Mouse (Mus musculus): ENCODE results near the gene Meox1.

Gene Meox1

GRCm38 (mm10) chr11:101894204-101894603 lies at the start of gene Meox1:
Gene Meox1, minus strand, starts transcription at chr11:101894374.
- in situ Hi-C loops (cut with MboI, MseI): no loop called here

- in situ Hi-C loops (cut with MboI, MseI): no loop called here
Observed at GRCm38 (mm10) chr11:101943055-101943454, 48.9 kb upstream of the Meox1 start.

- in situ Hi-C loops (cut with MboI, MseI): no loop called here
Observed at GRCm38 (mm10) chr11:101937108-101937507, 42.9 kb upstream of the Meox1 start.

- in situ Hi-C loops (cut with MboI, MseI): no loop called here
Observed at GRCm38 (mm10) chr11:101936421-101936820, 42.2 kb upstream of the Meox1 start.

GRCm38 (mm10) chr11:101935743-101936142 lies 41.6 kb upstream of the Meox1 start:
- in situ Hi-C loops (cut with MboI, MseI): no loop called here

GRCm38 (mm10) chr11:101931978-101932377 lies 37.8 kb upstream of the Meox1 start:
- in situ Hi-C loops (cut with MboI, MseI): no loop called here

GRCm38 (mm10) chr11:101928030-101928762 lies 34.0 kb upstream of the Meox1 start:
- in situ Hi-C loops (cut with MboI, MseI): no loop called here

GRCm38 (mm10) chr11:101926951-101927589 lies 32.9 kb upstream of the Meox1 start:
- in situ Hi-C loops (cut with MboI, MseI): no loop called here

- in situ Hi-C loops (cut with MboI, MseI): no loop called here
Observed at GRCm38 (mm10) chr11:101925636-101926035, 31.5 kb upstream of the Meox1 start.

GRCm38 (mm10) chr11:101924441-101924976 lies 30.3 kb upstream of the Meox1 start:
- in situ Hi-C loops (cut with MboI, MseI): loop anchor here (5.0 kb wide), 1 partner anchor 43 kb away; the partner anchor contains the start of gene Sost

GRCm38 (mm10) chr11:101923988-101924387 lies 29.8 kb upstream of the Meox1 start:
- in situ Hi-C loops (cut with MboI, MseI): loop anchor here (5.0 kb wide), 1 partner anchor 43 kb away; the partner anchor contains the start of gene Sost

- in situ Hi-C loops (cut with MboI, MseI): loop anchor here (5.0 kb wide), 1 partner anchor 46 kb away; the partner anchor contains the start of gene Sost
Observed at GRCm38 (mm10) chr11:101921361-101921952, 27.3 kb upstream of the Meox1 start.

- in situ Hi-C loops (cut with MboI, MseI): loop anchor here (5.0 kb wide), 1 partner anchor 48 kb away; the partner anchor contains the start of gene Sost
Observed at GRCm38 (mm10) chr11:101919660-101920059, 25.5 kb upstream of the Meox1 start.

GRCm38 (mm10) chr11:101918609-101919008 lies 24.4 kb upstream of the Meox1 start:
- in situ Hi-C loops (cut with MboI, MseI): no loop called here

GRCm38 (mm10) chr11:101916772-101917171 lies 22.6 kb upstream of the Meox1 start:
- in situ Hi-C loops (cut with MboI, MseI): no loop called here

GRCm38 (mm10) chr11:101913591-101913990 lies 19.4 kb upstream of the Meox1 start:
- in situ Hi-C loops (cut with MboI, MseI): loop anchor here (5.0 kb wide), 1 partner anchor 101 kb away; no protein-coding TSS in a partner anchor

GRCm38 (mm10) chr11:101911855-101912579 lies 17.8 kb upstream of the Meox1 start:
- in situ Hi-C loops (cut with MboI, MseI): loop anchor here (5.0 kb wide), 1 partner anchor 100 kb away; no protein-coding TSS in a partner anchor

GRCm38 (mm10) chr11:101910230-101910946 lies 16.2 kb upstream of the Meox1 start:
- in situ Hi-C loops (cut with MboI, MseI): loop anchor here (5.0 kb wide), 1 partner anchor 98 kb away; no protein-coding TSS in a partner anchor

- in situ Hi-C loops (cut with MboI, MseI): no loop called here
Observed at GRCm38 (mm10) chr11:101908777-101909176, 14.6 kb upstream of the Meox1 start.

- in situ Hi-C loops (cut with MboI, MseI): no loop called here
Observed at GRCm38 (mm10) chr11:101905115-101905514, 10.9 kb upstream of the Meox1 start.

GRCm38 (mm10) chr11:101901309-101901708 lies 7.1 kb upstream of the Meox1 start:
- in situ Hi-C loops (cut with MboI, MseI): no loop called here
